Mouse (Mus musculus) lung, postnatal 0 days (tissue): Measurements from ENCODE around the gene Klk1b8. TPM values are rescaled to one million over a fixed set of nuclear protein-coding genes. Genes with fewer than 3 reads are reported as not detected.
"Not testable (repeated sequence)": the region's sequence is repeated elsewhere in the genome, so short reads cannot be mapped to it uniquely, and the experiment has no call there.

Experiments used
- ATAC-seq: fragments of 200-750 bp; cut with Nextera tagmentation; 2 replicates; pipeline ENCODE4 v1.8.0; 2017; ENCODE audit warnings: moderate library complexity
- DNase-seq: peaks from one replicate; pipeline ENCODE4 v3.0.0-alpha.2; 2016; ENCODE audit warnings: low spot score
- H3K27ac ChIP-seq: fragments of 300-500 bp; sonication (generic); 2 replicates; pipeline ENCODE4 v1.5.1; 2014; ENCODE audit warnings: antibody characterized with exemption, mild to moderate bottlenecking, low read length, mixed read lengths
- H3K27me3 ChIP-seq: fragments of 300-500 bp; sonication (generic); replicated peaks from 2 replicates; pipeline ENCODE4 v1.6.1; 2014; ENCODE audit warnings: low read length, mixed read lengths; ENCODE audit not compliant: insufficient read depth
- H3K36me3 ChIP-seq: fragments of 300-500 bp; sonication (generic); 2 replicates; pipeline ENCODE4 v1.6.1; 2014; ENCODE audit warnings: low read length, mixed read lengths; ENCODE audit not compliant: insufficient read depth
- H3K4me1 ChIP-seq: fragments of 300-500 bp; sonication (generic); 2 replicates; pipeline ENCODE4 v1.6.1; 2014; ENCODE audit warnings: antibody characterized with exemption, low read depth, low read length, mixed read lengths; ENCODE audit not compliant: insufficient read depth
- H3K4me2 ChIP-seq: fragments of 300-500 bp; sonication (generic); replicated peaks from 2 replicates; pipeline ENCODE4 v1.6.1; 2014; ENCODE audit warnings: low read depth, mild to moderate bottlenecking, low read length, moderate library complexity, mixed read lengths
- H3K4me3 ChIP-seq: fragments of 300-500 bp; sonication (generic); 2 replicates; pipeline ENCODE4 v1.5.1; 2014; ENCODE audit warnings: low read depth, low read length
- H3K9ac ChIP-seq: fragments of 300-500 bp; sonication (generic); replicated peaks from 2 replicates; pipeline ENCODE4 v1.6.1; 2014; ENCODE audit warnings: low read depth, mild to moderate bottlenecking
- H3K9me3 ChIP-seq: fragments of 300-500 bp; sonication (generic); 2 replicates; pipeline ENCODE4 v1.6.1; 2016; ENCODE audit warnings: low read length, mixed read lengths
- CTCF ChIP-seq: IDR thresholded peaks from 2 replicates; pipeline ENCODE4 v1.5.1; 2016; ENCODE audit warnings: antibody characterized with exemption, mild to moderate bottlenecking
- EP300 ChIP-seq: IDR thresholded peaks from 2 replicates; pipeline ENCODE4 v1.6.1; 2016; ENCODE audit warnings: antibody characterized with exemption, mild to moderate bottlenecking, control low read depth
- WGBS: fragments of 180-500 bp; shearing (Covaris S2); extraction: QIAGEN DNeasy Blood & Tissue Kit; methylation state at CpG from one replicate; pipeline ENCODE4 v1.1.7; 2014; 5-methylcytosine and 5-hydroxymethylcytosine counted together
- polyA plus RNA-seq: library from polyadenylated mRNA; unstranded; fragments of >200 nt; fragmentation: Nextera tagmentation; extraction: Ambion mirVana; gene quantifications from 2 replicates; pipeline ENCODE4 v1.2.1, GENCODE M21; 2015

Klk1b8 gene
- polyA plus RNA-seq, 1 experiment from 2014 or later, result not detected

DNA sequence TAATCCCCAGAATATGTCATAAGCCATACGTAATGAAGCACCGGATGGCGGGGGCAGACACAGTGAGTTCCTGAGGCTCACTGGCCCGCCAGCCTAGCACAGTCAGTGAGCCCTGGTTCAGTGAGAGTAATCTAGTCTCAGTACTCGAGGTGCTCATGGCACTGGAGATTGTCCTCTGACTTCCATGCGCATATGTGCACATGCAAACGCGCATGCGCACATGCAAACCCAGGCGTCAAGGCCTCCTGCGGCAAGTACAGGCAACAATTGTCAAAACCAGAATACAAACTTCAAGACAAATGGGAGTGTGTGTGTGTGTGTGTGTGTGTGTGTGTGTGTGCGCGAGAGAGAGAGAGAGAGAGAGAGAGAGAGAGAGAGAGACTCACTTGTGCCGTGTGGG lies 13.9 kb upstream of the Klk1b8 start:
- no peak overlapping the region for H3K27ac ChIP-seq
- no peaks in the 10 kb centered on the region for H3K36me3 ChIP-seq
- H3K9me3 ChIP-seq, result no peaks in the 10 kb centered on the region
- ATAC-seq (no peak), DNase-seq (no peak)
- WGBS, result 83% methylated on average over 14 of the region's 14 CpGs
- H3K4me1 ChIP-seq, result no peaks in the 10 kb centered on the region
- H3K4me3 ChIP-seq, result no peak overlapping the region
- TF ChIP-seq CTCF, result no peak
- TF ChIP-seq EP300, result no peak
- H3K9ac ChIP-seq, result no peak overlapping the region
- no peaks in the 10 kb centered on the region for H3K27me3 ChIP-seq
- H3K4me2 ChIP-seq, result no peak overlapping the region

DNA sequence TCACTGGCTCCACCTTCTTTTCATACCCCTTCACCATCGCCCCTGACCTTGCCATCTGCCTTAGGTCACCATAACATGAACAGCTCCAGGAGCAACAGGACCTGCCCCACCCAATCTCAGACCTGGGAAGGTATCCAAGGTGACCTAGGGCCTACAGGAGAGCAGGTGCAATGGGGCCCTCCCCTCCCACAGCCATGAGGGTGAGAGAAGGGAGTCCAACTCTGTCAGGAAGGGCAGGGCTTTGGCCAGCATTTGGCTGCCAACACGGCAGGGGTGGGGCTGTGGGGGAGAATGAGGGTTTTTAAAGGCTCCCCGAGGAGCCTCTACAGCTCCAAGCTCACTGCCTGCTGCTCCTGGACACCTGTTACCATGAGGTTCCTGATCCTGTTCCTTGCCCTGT lies 8.2 kb upstream of the Klk1b8 start:
- H3K9me3 ChIP-seq, H3K4me1 ChIP-seq, H3K9ac ChIP-seq, H3K27ac ChIP-seq, ATAC-seq, H3K4me3 ChIP-seq, H3K4me2 ChIP-seq, DNase-seq, H3K36me3 ChIP-seq, H3K27me3 ChIP-seq: not testable (repeated sequence)
- WGBS, result 52% methylated on average over 3 of the region's 3 CpGs

DNA sequence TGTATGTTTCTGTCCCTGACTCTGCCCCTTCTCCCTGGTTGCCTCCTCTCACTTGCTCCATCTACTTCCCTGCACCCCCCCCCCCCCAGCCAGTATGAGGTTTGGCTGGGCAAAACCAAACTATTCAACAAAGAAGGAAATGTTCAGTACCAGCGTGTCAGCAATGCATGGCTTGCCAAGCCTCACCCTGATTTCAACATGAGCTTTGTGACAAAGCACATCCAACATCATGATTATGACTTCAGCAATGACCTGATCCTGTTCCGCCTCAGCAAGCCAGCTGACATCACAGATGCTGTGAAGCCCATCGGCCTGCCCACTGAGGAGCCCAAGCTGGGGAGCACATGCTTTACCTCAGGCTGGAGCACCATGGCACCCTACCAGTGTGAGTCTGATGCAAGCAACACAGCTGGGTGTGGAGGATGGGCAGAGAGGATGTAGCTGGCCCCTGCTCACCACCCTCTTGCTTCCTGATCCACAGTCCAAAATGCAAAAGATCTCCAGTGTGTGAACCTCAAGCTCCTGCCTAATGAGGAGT lies 5.7 kb upstream of the Klk1b8 start:
- no peak overlapping the region for H3K27ac ChIP-seq
- WGBS, result 74% methylated on average over 3 of the region's 3 CpGs
- no peaks in the 10 kb centered on the region for H3K36me3 ChIP-seq
- no peaks in the 10 kb centered on the region for H3K27me3 ChIP-seq
- no peaks in the 10 kb centered on the region for H3K9me3 ChIP-seq
- no peak overlapping the region for H3K9ac ChIP-seq
- H3K4me1 ChIP-seq, result no peaks in the 10 kb centered on the region
- TF ChIP-seq CTCF, result no peak
- TF ChIP-seq EP300, result no peak
- no peak overlapping the region for H3K4me3 ChIP-seq
- ATAC-seq, result no peak
- DNase-seq, result no peak
- no peak overlapping the region for H3K4me2 ChIP-seq

DNA sequence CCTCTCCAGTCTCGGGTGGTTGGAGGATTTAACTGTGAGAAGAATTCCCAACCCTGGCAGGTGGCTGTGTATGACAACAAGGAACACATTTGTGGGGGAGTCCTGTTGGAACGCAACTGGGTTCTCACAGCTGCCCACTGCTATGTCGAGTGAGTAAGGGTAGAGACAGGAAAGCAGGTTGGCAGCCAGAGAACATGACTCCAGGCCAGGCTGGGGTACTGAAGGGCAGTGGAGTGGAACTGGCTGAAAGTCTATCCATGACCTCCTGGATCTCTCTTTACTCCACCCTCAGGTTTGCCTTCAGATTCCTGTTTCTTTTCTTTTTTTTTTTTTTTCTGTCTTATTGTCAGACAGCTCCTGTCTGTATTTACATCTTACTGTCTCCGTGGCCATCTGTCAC lies 2.2 kb downstream of the Klk1b8 start:
- WGBS, result 50% methylated on average over 4 of the region's 4 CpGs
- Histone ChIP-seq H3K4me1 (no peaks in the 10 kb centered on the region), H3K4me2 (no peak overlapping the region), H3K27me3 (no peaks in the 10 kb centered on the region), H3K27ac (no peak overlapping the region), H3K4me3 (no peak overlapping the region), H3K9me3 (no peaks in the 10 kb centered on the region), H3K9ac (no peak overlapping the region), H3K36me3 (no peaks in the 10 kb centered on the region)
- no peak for TF ChIP-seq EP300
- TF ChIP-seq CTCF, result no peak
- ATAC-seq, result no peak
- no peak for DNase-seq

DNA sequence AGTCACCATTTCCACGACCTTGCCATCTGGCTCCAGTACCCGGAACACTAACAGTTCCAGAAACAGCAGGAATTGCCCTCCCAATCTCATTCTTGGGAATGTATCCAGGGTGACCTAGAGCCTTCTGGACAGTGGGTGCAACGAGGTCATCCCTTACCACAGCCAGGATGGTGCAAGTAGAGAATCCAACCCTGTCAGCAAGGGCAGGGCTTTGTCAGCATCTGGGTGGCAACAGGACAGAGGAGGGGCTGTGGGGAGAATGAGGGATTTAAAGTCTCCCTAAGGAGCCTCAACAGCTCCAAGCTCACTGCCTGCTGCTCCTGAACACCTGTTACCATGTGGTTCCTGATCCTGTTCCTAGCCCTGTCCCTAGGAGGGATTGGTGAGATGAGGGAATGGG lies 16.0 kb downstream of the Klk1b8 start, which contains the start of gene Klk1b1:
TSS of gene Klk1b1 (plus strand) at position 301 of the 400 bp plus-strand sequence.
- Histone ChIP-seq H3K9ac (no peak within 1 kb of the TSS), H3K9me3 (no peaks in the 10 kb centered on the region), H3K4me2 (no peak within 1 kb of the TSS), H3K4me3 (no peak within 1 kb of the TSS), H3K36me3 (no peaks in the 10 kb centered on the region), H3K27ac (no peak within 1 kb of the TSS), H3K27me3 (no peaks in the 10 kb centered on the region), H3K4me1 (no peaks in the 10 kb centered on the region)
- TF ChIP-seq EP300 (no peak), CTCF (no peak)
- WGBS, result 52% methylated on average over 3 of the region's 3 CpGs
- DNase-seq (no peak), ATAC-seq (no peak)

DNA sequence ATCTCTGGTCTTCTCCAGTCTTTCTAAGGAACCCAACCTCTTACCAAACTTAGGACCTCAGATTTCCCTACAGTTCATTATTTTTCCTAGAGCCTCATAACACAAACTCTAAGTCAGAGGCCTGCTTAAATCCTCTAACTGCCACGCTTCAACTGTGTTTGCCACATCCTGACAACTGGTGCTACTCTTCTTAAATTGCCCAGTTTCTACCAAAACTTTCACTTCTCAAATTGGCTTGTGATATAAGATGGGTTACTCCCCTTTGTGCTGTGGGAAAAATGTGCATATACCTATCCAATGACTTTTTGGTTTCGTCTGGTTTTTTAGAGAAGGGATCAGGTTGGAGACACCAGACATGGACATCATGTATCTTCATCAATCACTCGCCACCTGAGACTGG lies 16.6 kb downstream of the Klk1b8 start:
- ATAC-seq, result no peak

DNA sequence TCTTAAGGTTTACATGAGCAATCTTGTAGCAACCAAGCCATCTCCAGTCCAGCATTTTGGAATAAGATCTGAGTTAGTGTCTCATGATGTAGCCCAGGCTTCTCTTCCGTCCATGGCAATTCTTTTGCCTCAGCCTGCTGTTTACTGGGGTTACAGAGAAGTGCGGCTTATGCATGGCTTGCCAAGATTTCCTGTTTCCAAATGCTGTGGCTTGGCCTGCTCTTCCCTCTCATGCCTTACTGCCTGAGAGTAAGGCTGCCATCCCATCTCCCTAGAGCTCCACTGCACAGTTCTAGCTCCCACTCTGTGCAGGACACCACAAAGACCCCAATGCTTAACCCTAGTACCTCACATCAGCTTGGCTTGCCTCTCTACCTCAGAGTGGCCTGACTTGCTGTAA lies 17.1 kb downstream of the Klk1b8 start:
- H3K9me3 ChIP-seq, result no peaks in the 10 kb centered on the region
- no peak for DNase-seq
- H3K27me3 ChIP-seq, result no peaks in the 10 kb centered on the region
- no peak overlapping the region for H3K9ac ChIP-seq
- TF ChIP-seq CTCF (no peak), EP300 (no peak)
- no peaks in the 10 kb centered on the region for H3K4me1 ChIP-seq
- H3K36me3 ChIP-seq, result no peaks in the 10 kb centered on the region
- no peak overlapping the region for H3K4me2 ChIP-seq
- no peak for ATAC-seq
- no peak overlapping the region for H3K4me3 ChIP-seq
- no peak overlapping the region for H3K27ac ChIP-seq
- WGBS, result 77% methylated on average over 2 of the region's 2 CpGs

More for the DNA sequence above, 16.6 kb downstream of the Klk1b8 start:
- no peak for TF ChIP-seq EP300
- no peak for TF ChIP-seq CTCF
- H3K9me3 ChIP-seq, result no peaks in the 10 kb centered on the region
- H3K9ac ChIP-seq, result no peak overlapping the region
- H3K4me2 ChIP-seq, result no peak overlapping the region
- no peak for DNase-seq
- no peaks in the 10 kb centered on the region for H3K36me3 ChIP-seq
- no peak overlapping the region for H3K27ac ChIP-seq
- H3K4me1 ChIP-seq, result no peaks in the 10 kb centered on the region
- no peak overlapping the region for H3K4me3 ChIP-seq
- WGBS, result 69% methylated on average over 3 of the region's 3 CpGs
- no peaks in the 10 kb centered on the region for H3K27me3 ChIP-seq

DNA sequence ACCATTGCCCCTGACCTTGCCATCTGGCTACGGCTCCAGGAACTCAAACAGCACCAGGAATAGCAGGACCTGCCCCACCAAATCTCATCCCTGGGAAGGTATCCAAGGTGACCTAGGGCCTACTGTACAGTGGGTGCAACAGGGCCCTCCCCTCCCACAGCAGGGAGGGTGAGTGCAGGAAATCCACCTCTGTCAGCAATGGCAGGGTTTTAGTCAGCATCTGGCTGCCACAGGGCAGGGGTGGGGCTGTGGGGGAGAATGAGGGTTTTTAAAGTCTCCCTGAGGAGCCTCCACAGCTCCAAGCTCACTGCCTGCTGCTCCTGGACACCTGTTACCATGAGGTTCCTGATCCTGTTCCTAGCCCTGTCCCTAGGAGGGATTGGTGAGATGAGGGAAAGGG lies 25.3 kb downstream of the Klk1b8 start, which contains the start of gene Klk1b9:
TSS of gene Klk1b9 (plus strand) at position 301 of the 400 bp plus-strand sequence.
- not testable (repeated sequence) for H3K27ac ChIP-seq, H3K36me3 ChIP-seq, H3K4me1 ChIP-seq, H3K27me3 ChIP-seq, H3K9me3 ChIP-seq, H3K4me3 ChIP-seq, ATAC-seq, H3K4me2 ChIP-seq, H3K9ac ChIP-seq, DNase-seq
- 67% methylated on average over 1 of the region's 1 CpGs for WGBS
